Mouse (Mus musculus): ENCODE results near the gene Epm2aip1.

GRCm38 (mm10) chr9:111273958-111274357, 2.2 kb downstream of the Epm2aip1 start:
- TF ChIP-seq POLR2A (IDR thresholded peaks at IDR 0.05; ENCODE audit: insufficient read depth, low read depth, low read length) = no peak
- TF ChIP-seq CTCF (IDR thresholded peaks at IDR 0.05; ENCODE audit: insufficient read depth, low read depth, low read length) = no peak
